Mouse (Mus musculus) testis, adult 2 months (tissue): Measurements from ENCODE around the gene Mphosph9. TPM values are rescaled to one million over a fixed set of nuclear protein-coding genes. Genes with fewer than 3 reads are reported as not detected.

ENCODE experiments used
- H3K27ac ChIP-seq: fragments of 200-500 bp; 2 replicates; pipeline ENCODE4 v1.5.1; 2012; ENCODE audit warnings: low read depth, low read length; ENCODE audit not compliant: control insufficient read depth, insufficient read depth
- H3K27me3 ChIP-seq: fragments of 200-500 bp; 2 replicates; pipeline ENCODE4 v1.6.1; 2012; ENCODE audit warnings: mild to moderate bottlenecking, low read length, moderate library complexity; ENCODE audit not compliant: control insufficient read depth, insufficient read depth
- H3K36me3 ChIP-seq: fragments of 200-500 bp; 2 replicates; pipeline ENCODE4 v1.6.1; 2012; ENCODE audit warnings: mild to moderate bottlenecking, low read length; ENCODE audit not compliant: control insufficient read depth, insufficient read depth
- H3K4me1 ChIP-seq: fragments of 200-500 bp; 2 replicates; pipeline ENCODE4 v1.6.1; 2012; ENCODE audit warnings: low read length; ENCODE audit not compliant: control insufficient read depth, insufficient read depth
- H3K4me3 ChIP-seq: fragments of 200-500 bp; 2 replicates; pipeline ENCODE4 v1.5.1; 2012; ENCODE audit warnings: low read depth, mild to moderate bottlenecking, low read length, moderate library complexity, mixed read lengths; ENCODE audit not compliant: control insufficient read depth
- CTCF ChIP-seq: fragments of 200-500 bp; IDR thresholded peaks from 2 replicates; pipeline ENCODE4 v1.5.1; 2012; ENCODE audit warnings: low read depth, mild to moderate bottlenecking, inconsistent platforms, low read length, moderate library complexity; ENCODE audit not compliant: control insufficient read depth, insufficient read depth, insufficient replicate concordance
- POLR2A ChIP-seq: fragments of 200-500 bp; IDR thresholded peaks from 2 replicates; pipeline ENCODE4 v1.6.1; 2012; ENCODE audit warnings: low read depth, mild to moderate bottlenecking, inconsistent platforms, low read length, moderate library complexity; ENCODE audit not compliant: control insufficient read depth
- polyA plus RNA-seq: library from polyadenylated mRNA; depleted of rRNA; stranded (reverse); fragments of >200 nt; gene quantifications from 2 replicates; pipeline ENCODE4 v1.2.3, GENCODE M21; 2012

The Mphosph9 gene
- polyA plus RNA-seq, 1 experiment, result 29.0 TPM

DNA sequence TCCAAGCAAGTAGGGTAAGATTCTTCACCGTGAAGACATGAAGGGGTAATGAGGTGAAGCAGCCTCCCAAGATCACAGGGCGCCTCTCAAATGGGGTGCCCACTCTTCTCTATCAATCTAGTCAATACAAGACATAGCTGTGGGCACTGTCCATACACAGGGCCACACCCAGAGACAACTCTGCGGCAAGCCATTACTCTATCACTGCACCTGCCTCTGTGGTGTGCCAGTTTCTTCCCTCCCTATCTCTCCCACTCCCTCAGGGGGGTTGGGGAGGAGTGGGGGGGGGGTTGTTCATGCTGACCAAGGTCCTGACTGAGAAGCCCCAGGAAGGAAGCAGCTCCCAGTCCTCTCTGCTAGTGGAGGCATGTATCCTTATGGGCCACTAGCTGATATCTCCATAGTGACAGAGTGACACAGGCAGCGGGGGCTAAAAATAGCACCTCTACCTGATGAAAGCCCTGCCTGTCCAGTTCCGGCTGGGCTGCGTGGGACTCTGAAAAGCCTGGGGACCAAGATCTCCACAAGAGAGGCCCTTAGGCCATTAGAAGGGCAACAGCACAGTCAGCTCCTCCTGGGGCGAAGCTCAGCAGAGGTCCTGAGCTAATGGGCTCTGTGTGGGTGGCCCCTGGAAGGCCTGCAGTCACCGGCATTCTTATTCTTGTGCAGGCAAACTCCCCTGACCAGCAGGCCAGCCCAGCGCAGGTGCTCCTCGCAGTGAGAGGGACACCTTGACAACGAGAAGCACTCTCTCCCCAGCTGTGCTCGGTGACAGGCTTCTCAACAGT, 93.7 kb downstream of the Mphosph9 start:
- no peak for TF ChIP-seq POLR2A
- H3K4me3 ChIP-seq, result no peak overlapping the region
- no peaks in the 10 kb centered on the region for H3K36me3 ChIP-seq
- H3K4me1 ChIP-seq, result peaks cover 5% of the 10 kb centered on the region
- no peak overlapping the region for H3K27ac ChIP-seq
- H3K27me3 ChIP-seq, result no peaks in the 10 kb centered on the region

- H3K27ac ChIP-seq, result no peak overlapping the region
- H3K27me3 ChIP-seq, result no peaks in the 10 kb centered on the region
- H3K36me3 ChIP-seq, result no peaks in the 10 kb centered on the region
- H3K4me1 ChIP-seq, result peaks cover 5% of the 10 kb centered on the region
- H3K4me3 ChIP-seq, result no peak overlapping the region
- TF ChIP-seq POLR2A, result no peak
- no peak for TF ChIP-seq CTCF
Observed at GRCm38 (mm10) chr5:124233144-124233465, 94.7 kb downstream of the Mphosph9 start.

DNA sequence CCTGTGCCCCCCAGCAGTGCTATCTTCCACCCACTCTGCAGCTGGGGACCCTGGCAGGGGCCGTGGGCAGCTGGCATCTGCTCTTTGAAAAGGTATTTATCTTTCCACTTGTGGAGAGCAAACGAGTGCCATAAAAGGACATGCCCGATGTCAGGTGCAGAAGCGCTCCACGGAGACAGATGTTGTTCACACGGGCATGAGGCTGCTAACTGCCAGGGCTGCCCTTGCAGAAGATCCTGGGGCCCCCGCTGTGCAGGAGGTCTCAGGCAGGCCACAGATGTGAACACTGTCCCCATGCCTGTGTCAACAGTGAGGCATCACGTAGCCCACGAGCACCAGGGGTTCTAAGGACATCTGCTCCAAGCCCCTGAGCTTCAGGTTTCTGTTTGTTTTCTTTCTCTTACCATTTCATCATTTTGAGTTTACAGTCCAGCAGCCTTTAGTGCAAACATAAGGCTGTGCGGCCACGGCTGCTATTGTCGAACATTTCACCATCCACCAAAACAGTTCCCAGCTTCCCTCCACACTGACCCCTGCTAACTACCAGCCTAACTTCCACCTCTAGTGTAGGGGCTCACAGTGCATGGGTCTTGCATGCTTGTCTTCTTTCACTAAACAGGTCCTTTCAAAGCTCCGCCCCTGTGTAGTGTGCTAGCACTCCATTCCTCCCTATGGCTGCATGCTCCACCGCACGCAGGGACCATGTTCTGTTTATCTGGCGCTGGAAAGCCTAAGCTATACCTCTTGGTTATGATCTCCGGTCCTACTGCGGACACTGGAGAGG, 95.2 kb downstream of the Mphosph9 start:
- Histone ChIP-seq H3K27ac (no peak overlapping the region), H3K27me3 (no peaks in the 10 kb centered on the region), H3K4me1 (peaks cover 5% of the 10 kb centered on the region), H3K4me3 (no peak overlapping the region), H3K36me3 (no peaks in the 10 kb centered on the region)
- TF ChIP-seq CTCF, result no peak
- no peak for TF ChIP-seq POLR2A

GRCm38 (mm10) chr5:124230461-124230860, 97.3 kb downstream of the Mphosph9 start:
- H3K4me1 ChIP-seq, result peaks cover 5% of the 10 kb centered on the region
- peak overlapping the region; percentile 74 for H3K4me3 ChIP-seq
- no peaks in the 10 kb centered on the region for H3K36me3 ChIP-seq
- no peak for TF ChIP-seq POLR2A
- no peak for TF ChIP-seq CTCF
- H3K27me3 ChIP-seq, result no peaks in the 10 kb centered on the region
- H3K27ac ChIP-seq, result no peak overlapping the region

DNA sequence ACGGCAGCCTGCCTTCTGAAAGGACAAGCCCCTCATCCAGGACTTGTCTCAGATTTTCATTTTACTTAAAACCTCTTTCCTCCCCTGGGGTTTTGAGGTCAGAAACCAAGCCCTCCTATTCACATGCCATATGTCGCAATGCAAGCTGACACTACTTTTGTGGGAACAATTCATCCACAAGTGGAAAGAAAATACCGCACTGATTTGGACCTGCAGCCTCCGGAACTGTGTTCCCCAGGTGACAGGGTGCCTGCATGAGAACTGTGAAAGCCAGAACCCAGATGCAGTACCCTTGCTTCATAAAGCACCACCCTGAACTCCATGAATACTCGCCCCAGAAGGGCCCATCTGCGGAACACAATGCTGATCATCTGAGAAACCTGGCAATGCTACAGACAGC, 100.6 kb downstream of the Mphosph9 start:
- no peak overlapping the region for H3K4me3 ChIP-seq
- H3K27ac ChIP-seq, result no peak overlapping the region
- H3K36me3 ChIP-seq, result no peaks in the 10 kb centered on the region
- H3K4me1 ChIP-seq, result peaks cover 2% of the 10 kb centered on the region; the same call in 1 of the 2 replicates
- TF ChIP-seq CTCF (no peak), POLR2A (no peak)
- no peaks in the 10 kb centered on the region for H3K27me3 ChIP-seq

- Histone ChIP-seq H3K27ac (no peak overlapping the region), H3K27me3 (no peaks in the 10 kb centered on the region)
- TF ChIP-seq POLR2A (no peak), CTCF (no peak)
Observed at GRCm38 (mm10) chr5:124226494-124226893, 101.3 kb downstream of the Mphosph9 start.

DNA sequence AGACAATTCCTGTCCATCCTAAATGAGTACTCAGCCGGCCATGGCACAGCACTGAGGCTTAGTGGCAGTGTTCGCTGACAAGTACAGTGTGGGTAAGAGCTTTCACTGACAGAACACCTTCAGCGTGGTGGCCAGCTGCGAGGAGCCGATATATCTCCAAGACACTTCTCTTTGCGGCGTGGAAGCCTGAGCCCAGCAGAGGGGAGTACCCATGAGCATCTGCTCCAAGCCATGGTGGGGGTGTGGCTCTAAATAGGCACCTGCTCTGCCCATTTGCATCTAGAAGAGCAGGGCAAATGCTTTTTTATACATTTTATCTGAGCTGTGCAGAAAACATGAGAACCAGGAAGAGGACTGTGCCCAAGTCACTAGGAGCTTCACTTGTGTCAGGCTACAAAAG, 101.9 kb downstream of the Mphosph9 start:
- Histone ChIP-seq H3K4me3 (no peak overlapping the region), H3K4me1 (peaks cover 2% of the 10 kb centered on the region; the same call in 1 of the 2 replicates), H3K36me3 (no peaks in the 10 kb centered on the region), H3K27me3 (no peaks in the 10 kb centered on the region), H3K27ac (no peak overlapping the region)
- TF ChIP-seq CTCF (no peak), POLR2A (no peak)

More at GRCm38 (mm10) chr5:124226494-124226893, 101.3 kb downstream of the Mphosph9 start:
- Histone ChIP-seq H3K36me3 (no peaks in the 10 kb centered on the region), H3K4me3 (no peak overlapping the region), H3K4me1 (0 out of 2 replicates have a peak, but pooled peaks cover 2% of the 10 kb centered on the region)
